Mouse (Mus musculus) thymus, adult 18-20 months (tissue): ENCODE data around the gene Zfp423.

Source experiments
- DNase-seq, 2 experiments: peaks; one replicate each; pipeline ENCODE4 v3.0.0; 2022; ENCODE audit warnings: mixed read lengths in 2 of 2

The Zfp423 gene

GRCm38 (mm10) chr8:87690100-87691095 is 269.0 kb downstream of the Zfp423 start:
- no peak for DNase-seq

DNA sequence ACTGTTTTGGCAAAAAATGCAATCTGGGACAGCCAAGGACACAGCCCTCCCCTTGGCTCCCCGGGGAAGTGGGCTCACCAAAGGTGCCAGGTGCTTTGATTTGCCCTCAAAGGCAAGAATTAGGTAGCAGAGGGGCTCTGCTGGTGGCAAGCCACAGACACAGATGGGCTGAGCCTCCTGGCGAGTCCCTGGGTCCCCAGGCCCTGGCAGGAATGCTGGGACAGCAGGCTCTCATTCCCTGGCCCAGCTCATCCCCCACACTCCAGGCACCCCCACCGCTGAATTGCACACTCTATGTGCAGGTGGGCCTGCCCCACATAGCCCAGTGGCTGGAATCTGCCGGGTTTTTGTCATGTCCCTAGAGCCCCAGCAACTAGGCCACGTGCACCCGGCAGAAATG is 270.2 kb downstream of the Zfp423 start:
- no peak for DNase-seq

GRCm38 (mm10) chr8:87688348-87688747 is 271.0 kb downstream of the Zfp423 start:
- DNase-seq, result no peak

DNA sequence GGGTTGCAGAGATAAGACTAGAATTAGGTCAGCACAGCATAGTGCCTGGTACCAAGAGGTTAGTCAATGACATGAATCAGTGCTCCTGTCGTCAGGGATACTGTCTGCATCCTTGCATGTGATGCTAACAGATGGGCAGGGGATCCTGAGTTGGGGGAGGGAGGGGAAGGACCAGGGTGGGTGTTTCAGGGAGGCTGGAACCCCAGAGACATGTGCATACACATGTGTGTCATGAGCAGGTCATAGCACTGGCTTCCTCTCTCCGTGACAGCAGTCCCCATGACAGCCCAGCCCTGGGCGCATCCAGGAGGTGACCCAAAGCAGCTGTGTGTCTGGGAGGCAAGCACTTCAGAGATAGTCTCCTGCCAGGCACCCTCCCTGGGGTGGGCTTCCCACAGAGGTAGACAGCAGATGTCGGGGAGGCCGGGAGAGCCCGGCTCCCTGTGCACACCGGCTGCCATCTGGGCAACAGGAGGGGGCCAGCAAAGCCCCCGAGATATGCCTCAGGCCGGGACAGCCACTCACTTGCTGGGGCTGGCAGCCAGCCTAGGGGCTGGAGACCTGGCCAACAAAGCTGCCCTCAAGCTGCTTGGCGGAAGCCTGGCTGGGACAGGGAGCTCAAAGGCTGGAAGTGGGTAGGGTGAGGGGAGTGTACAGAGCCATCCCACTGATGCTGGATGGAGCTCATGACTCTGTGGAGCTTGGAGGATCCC is 272.3 kb downstream of the Zfp423 start:
- DNase-seq, result no peak

- no peak for DNase-seq
Measured at GRCm38 (mm10) chr8:87686026-87686425, 273.4 kb downstream of the Zfp423 start.

DNA sequence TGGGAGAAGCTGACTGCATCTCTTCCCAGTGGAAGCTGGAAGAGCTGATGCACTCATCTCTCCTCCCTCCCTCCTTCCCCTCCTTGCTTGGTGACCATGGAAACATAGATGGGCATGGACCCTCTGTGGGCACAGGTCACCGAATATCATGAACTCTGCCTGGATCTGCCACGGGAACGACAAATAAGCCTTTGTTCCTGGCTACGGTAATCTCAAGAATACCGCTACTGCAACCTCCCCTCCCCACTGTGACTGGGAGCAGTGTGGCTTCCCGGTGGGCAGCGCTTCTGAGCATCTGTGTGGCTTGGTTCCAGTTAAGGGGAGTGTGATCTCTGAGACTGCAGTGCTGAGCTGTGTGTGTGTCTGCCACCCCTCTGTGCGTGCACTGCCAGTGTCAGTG is 274.0 kb downstream of the Zfp423 start:
- DNase-seq, result no peak

- DNase-seq, result no peak
Measured at GRCm38 (mm10) chr8:87682066-87682465, 277.3 kb downstream of the Zfp423 start.

DNA sequence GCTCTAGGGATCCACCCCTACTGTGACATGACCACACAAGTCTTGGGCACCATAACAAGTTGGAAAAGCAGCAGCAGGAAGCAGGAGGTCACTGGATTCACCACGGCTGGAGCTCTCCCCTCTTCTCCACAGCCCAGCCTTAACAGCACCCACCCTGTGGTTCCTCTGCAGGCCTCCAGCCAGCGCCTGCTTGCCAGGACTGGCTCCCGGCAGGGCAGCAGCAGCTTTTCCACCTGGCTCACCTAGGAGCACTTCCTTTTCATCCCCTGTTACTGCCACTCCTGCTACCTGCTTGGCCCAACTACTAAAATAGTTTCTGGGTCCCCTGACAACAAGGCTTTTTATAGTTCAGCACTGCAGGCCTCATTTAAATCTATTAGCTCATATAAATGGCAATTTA is 279.4 kb downstream of the Zfp423 start:
- DNase-seq, result no peak

GRCm38 (mm10) chr8:87679431-87680003 is 279.9 kb downstream of the Zfp423 start:
- DNase-seq, result no peak

DNA sequence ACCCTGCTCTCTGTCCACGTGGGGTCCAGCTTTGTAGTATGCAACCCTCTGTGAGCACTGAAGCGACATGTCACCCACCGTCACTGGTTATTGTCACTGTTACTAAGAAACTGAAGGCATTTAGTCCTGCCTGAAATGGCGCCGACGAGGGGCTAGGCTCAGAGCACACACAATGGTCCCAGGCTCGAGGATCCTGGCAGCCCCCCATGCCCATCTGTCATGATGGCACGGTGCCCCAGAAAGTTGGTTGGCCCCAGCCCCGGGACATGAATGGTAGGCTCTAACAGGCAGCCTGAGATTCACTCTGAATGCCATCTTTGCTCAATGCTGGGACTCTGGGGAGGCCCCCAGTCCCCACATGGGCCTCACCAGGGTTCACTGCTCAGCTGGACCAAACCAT is 284.0 kb downstream of the Zfp423 start:
- DNase-seq, result no peak

- DNase-seq, result no peak
Measured at GRCm38 (mm10) chr8:87674157-87674556, 285.2 kb downstream of the Zfp423 start.

- no peak for DNase-seq
Measured at GRCm38 (mm10) chr8:87672214-87672613, 287.2 kb downstream of the Zfp423 start.

DNA sequence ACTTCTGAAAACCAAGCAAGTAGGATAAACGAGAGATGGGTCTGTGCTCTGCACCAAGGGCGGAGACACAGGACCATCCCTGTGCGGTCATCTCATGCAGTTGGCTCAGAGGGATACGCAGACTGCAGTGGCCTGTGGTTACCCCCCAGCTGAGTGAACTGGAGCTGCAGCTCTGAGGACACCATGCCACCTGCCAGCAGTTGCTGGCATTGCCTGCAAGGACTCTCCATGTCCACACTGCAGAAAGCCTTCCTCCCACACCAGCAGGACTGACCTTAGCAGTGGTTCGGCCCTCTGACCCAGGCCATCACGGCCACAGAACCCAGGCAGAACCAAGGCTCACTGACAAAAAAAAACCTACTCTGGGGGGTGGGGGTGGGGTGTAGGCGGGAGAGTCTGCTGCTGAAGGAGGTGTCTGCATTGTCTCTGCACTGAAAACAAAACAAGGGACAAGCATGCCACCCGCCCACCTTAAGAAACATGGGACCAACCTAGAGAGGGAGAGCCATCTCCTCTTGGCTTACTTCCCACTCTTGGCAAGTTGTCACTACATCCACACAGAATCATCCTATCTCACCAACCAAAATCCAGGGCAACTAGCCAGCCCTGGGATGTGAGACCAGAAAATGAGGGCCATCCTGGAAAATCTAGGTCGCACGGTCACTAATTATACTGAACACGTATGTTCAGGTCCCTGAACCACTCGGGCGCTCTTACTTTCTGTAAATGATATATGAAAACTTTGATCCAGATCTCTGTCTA is 288.0 kb downstream of the Zfp423 start:
- DNase-seq, result no peak

DNA sequence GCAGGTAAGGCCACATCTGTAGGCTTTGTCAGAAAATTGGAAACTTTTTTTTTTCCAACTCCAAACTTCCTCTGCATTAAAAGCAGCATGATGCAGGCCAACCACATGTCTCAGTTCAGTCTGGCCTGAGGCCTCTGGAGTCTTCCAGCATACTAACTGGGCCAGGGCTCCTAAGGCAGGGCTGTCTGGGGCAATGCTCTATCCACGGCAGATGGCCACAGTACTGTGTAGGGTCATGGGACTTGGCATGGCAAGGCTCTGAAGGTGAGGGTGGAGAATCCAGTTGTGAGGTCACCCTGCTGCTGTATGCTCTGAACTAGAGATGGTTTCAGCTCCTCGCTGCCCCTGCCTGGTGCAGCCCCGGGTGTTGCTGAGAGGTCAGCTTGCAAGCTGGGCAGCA is 289.2 kb downstream of the Zfp423 start:
- no peak for DNase-seq

DNA sequence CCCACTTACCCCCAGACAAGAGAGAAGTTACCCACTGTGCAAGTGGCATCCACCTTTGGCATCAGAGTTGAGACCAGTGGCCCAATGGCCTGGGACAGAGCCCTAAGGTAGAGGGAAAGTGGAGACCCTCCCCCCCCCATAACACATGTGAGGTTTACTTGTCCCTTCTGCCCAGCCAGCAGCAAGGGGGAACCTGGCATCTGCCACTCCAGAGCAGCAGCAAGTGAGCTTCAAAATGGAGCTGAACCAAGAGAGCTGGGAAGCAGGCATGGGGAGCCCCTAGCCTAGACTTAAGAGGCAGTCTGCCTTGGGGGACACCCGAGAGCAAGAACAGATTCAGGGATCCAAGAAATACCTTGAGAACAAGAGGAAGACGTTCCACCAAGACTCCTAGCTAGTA is 290.7 kb downstream of the Zfp423 start:
- DNase-seq, result no peak

- DNase-seq, result no peak
Measured at GRCm38 (mm10) chr8:87667914-87668643, 291.3 kb downstream of the Zfp423 start.

DNA sequence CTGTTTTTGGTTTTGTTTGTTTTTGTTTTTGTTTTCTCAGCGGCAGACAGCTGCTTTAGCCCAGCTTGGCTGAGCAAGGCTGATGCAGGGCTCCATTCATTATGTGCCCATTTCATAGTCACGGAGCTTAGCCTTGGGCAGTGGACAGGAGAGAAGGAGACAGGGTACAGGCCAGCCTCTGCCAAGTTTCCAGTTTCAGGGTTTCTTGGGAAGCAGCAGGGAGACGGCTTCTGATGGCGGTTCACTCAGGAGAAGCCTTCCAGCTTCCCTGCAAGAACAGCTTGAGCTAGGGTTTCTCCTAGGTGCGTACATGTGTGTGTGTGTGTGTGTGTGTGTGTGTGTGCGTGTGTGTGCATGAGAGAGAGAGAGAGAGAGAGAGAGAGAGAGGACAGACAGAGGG is 292.1 kb downstream of the Zfp423 start:
- DNase-seq, result no peak

DNA sequence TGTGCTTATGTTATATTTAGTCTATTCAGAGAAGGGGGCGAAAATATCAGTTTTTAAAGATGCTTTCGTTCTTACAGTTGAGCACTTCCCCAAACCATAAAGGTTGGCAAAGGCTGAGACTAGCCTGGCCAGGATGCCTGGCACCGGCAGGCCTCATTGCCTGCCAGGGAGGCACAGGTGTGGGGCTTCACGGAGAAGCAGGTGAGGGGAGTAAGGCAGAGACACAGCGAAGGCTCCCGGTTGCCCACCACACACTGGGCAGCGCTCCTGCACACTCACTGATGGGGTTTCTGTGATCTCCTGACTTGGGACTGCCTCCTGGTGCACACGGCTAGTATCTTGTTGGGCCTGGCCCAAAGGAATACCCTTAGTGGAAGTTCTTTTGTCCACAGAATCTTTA is 294.1 kb downstream of the Zfp423 start:
- DNase-seq, result no peak

DNA sequence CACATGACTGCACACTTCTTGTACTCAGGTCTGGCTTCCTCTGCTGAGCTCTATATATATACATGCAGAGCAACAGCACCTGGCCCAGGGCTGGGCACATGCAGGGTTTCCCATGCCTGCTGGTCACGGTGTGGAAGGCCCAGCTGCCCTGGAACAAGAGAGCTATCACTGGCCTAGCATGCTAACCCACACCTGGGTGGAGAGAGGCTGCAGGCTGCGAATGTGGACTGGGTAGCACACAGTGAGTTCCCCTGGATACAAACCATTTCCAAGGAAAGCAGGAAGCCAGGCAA is 295.2 kb downstream of the Zfp423 start:
- DNase-seq, result no peak

GRCm38 (mm10) chr8:87663349-87664216 is 295.8 kb downstream of the Zfp423 start:
- peak in 1 of 2 experiments; percentile 17 for DNase-seq

DNA sequence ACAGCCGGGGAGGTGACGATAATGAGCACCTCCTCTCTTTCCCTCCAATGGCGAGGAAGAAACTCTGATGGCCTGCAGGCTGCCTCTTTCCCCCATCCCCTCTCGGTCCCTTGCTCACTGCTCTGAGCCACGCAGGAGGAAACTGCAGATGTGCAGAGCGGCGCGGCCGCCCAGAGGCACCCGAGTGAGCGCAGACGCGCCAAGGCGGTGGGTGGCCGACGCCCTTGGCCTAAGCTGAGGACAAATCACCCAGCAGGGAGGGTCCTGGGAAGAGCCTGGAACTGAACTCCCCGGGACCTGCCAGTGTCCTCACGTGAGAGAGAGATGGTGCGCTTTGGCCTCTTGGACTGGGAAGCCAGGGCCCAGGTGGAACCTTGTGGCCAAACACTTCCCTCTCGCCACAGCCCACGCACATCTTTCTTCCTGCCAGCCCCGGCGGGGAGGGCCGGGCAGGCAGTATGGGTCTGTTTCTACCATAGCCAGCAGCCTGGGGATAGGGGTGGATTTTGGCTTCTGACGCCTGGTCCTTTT is 296.5 kb downstream of the Zfp423 start:
- no peak for DNase-seq
